ENCODE assay signal across 18 mouse cellular contexts in the genomic region with DNA sequence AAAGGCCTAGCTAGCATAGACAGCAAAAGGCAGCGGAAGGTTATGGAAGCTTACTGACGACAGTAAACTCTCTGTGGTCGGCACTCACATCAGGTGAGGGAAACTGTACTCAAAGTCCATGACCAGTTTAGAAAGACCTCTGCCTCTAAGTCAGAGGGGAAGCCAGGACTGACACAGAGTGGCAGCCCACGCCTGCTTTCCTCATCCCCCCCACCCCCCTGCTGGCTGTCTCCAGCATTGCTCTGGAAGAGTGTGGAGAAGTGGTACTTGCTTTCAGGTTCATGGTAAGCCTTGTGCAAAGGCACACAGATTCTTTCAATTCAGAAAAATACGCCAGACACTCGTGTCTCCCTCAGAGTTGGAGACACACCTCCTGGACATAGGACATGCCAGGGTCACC.
DNase-seq lines count a peak whose midpoint lies in the region; ATAC-seq and TF ChIP-seq lines count a peak whose summit lies in the region.
"Had no signal": no experiment of that assay in that cellular context is flagged by ENCODE, and none has a peak within 500 bp of the region (broad histone marks: within the 10 kb centered on the region; RNA-seq: fewer than 3 reads in every experiment).

No protein-coding gene starts in this region.

- TF ChIP-seq EP300 in stomach, postnatal 0 days (optimal IDR thresholded peaks at IDR 0.05): no peak

- no peaks in the 10 kb centered on the region for H3K4me1 ChIP-seq in kidney, postnatal 0 days (replicated peaks; ENCODE audit: insufficient read depth, low read length)
- no peaks in the 10 kb centered on the region for H3K4me1 ChIP-seq in midbrain, postnatal 0 days (ENCODE audit: insufficient read depth, low read length)
- peaks cover 6% of the 10 kb centered on the region; the same call in 1 of the 2 replicates for H3K4me1 ChIP-seq in midbrain, embryonic 15.5 days
- H3K4me1 ChIP-seq in G1E (ENCODE audit: insufficient read depth, low read depth, low read length): peaks cover 24% of the 10 kb centered on the region
- H3K4me1 ChIP-seq in stomach, postnatal 0 days (replicated peaks; ENCODE audit: control insufficient read depth, insufficient read depth): no peaks in the 10 kb centered on the region
- H3K4me1 ChIP-seq: embryonic facial prominence, embryonic 13.5 days; limb, embryonic 13.5 days had no signal

- H3K36me3 ChIP-seq in kidney, postnatal 0 days (ENCODE audit: insufficient read depth, low read length): 0 out of 2 replicates have a peak, but pooled peaks cover 4% of the 10 kb centered on the region
- no peaks in the 10 kb centered on the region for H3K36me3 ChIP-seq in midbrain, postnatal 0 days (ENCODE audit: insufficient read depth, low read length)
- H3K36me3 ChIP-seq in midbrain, embryonic 15.5 days (replicated peaks): no peaks in the 10 kb centered on the region
- H3K36me3 ChIP-seq in G1E (replicated peaks): peaks cover 92% of the 10 kb centered on the region
- 0 out of 2 replicates have a peak, but pooled peaks cover 2% of the 10 kb centered on the region for H3K36me3 ChIP-seq in stomach, postnatal 0 days (ENCODE audit: control insufficient read depth, insufficient read depth, low read length)
- H3K36me3 ChIP-seq: neural tube, embryonic 12.5 days had no signal

- no peak for DNase-seq in kidney, postnatal 0 days (ENCODE audit: low spot score)
- DNase-seq in kidney, adult 8-10 months: no peak
- no peak for DNase-seq in midbrain, postnatal 0 days (ENCODE audit: low spot score)
- no peak for DNase-seq in G1E (ENCODE audit: low spot score)
- DNase-seq in stomach, postnatal 0 days (ENCODE audit: low spot score): no peak
- DNase-seq: adrenal gland, postnatal 25 days; cerebellum, adult 8-10 months; gastrocnemius, postnatal 25 days; kidney, postnatal 14 days; layer of hippocampus, adult 9-11 months; lung, postnatal 10 days; right cerebral cortex, postnatal 25 days had no signal

- 70% methylated on average over 6 of the region's 6 CpGs for WGBS in kidney, postnatal 0 days
- 71% methylated on average over 6 of the region's 6 CpGs for WGBS in midbrain, postnatal 0 days
- 65% methylated on average over 6 of the region's 6 CpGs for whole genome bisulfite sequencing in midbrain, embryonic 15.5 days
- 77% methylated on average over 6 of the region's 6 CpGs for WGBS in stomach, postnatal 0 days

- no peak overlapping the region for H3K4me2 ChIP-seq in kidney, postnatal 0 days (ENCODE audit: low read length)
- no peak overlapping the region for H3K4me2 ChIP-seq in midbrain, postnatal 0 days (ENCODE audit: low read depth, low read length, poor library complexity, severe bottlenecking)
- no peak overlapping the region for H3K4me2 ChIP-seq in midbrain, embryonic 15.5 days
- no peak overlapping the region for H3K4me2 ChIP-seq in stomach, postnatal 0 days (replicated peaks; ENCODE audit: low read depth)
- H3K4me2 ChIP-seq: embryonic facial prominence, embryonic 13.5 days; limb, embryonic 13.5 days; neural tube, embryonic 12.5 days had no signal

- no peak overlapping the region for H3K4me3 ChIP-seq in kidney, postnatal 0 days (replicated peaks; ENCODE audit: low read depth, low read length)
- H3K4me3 ChIP-seq in midbrain, postnatal 0 days (ENCODE audit: low read depth, low read length): no peak overlapping the region
- no peak overlapping the region for H3K4me3 ChIP-seq in midbrain, embryonic 15.5 days
- no peak overlapping the region for H3K4me3 ChIP-seq in G1E (ENCODE audit: low read depth, low read length)
- no peak overlapping the region for H3K4me3 ChIP-seq in stomach, postnatal 0 days (ENCODE audit: low read depth, low read length)
- H3K4me3 ChIP-seq: embryonic facial prominence, embryonic 13.5 days; limb, embryonic 13.5 days; megakaryocyte, embryonic 14.5 days; neural tube, embryonic 12.5 days had no signal

- H3K27ac ChIP-seq in kidney, postnatal 0 days: no peak overlapping the region
- no peak overlapping the region for H3K27ac ChIP-seq in midbrain, postnatal 0 days (ENCODE audit: low read depth, low read length)
- no peak overlapping the region for H3K27ac ChIP-seq in midbrain, embryonic 15.5 days
- H3K27ac ChIP-seq in stomach, postnatal 0 days (replicated peaks): no peak overlapping the region
- H3K27ac ChIP-seq: embryonic facial prominence, embryonic 13.5 days; limb, embryonic 13.5 days; neural tube, embryonic 12.5 days had no signal

- H3K9me3 ChIP-seq in kidney, postnatal 0 days (replicated peaks; ENCODE audit: low read length): no peaks in the 10 kb centered on the region
- H3K9me3 ChIP-seq in midbrain, postnatal 0 days (ENCODE audit: low read length): no peaks in the 10 kb centered on the region
- no peaks in the 10 kb centered on the region for H3K9me3 ChIP-seq in midbrain, embryonic 15.5 days
- H3K9me3 ChIP-seq in G1E (replicated peaks): no peaks in the 10 kb centered on the region
- no peaks in the 10 kb centered on the region for H3K9me3 ChIP-seq in stomach, postnatal 0 days (ENCODE audit: control insufficient read depth, low read length)
- H3K9me3 ChIP-seq: embryonic facial prominence, embryonic 13.5 days; limb, embryonic 13.5 days; megakaryocyte, embryonic 14.5 days; neural tube, embryonic 12.5 days had no signal

- ATAC-seq in kidney, postnatal 0 days (replicated peaks; ENCODE audit: low FRiP score, low read depth): no peak
- no peak for ATAC-seq in midbrain, postnatal 0 days (ENCODE audit: low FRiP score)
- no peak for ATAC-seq in midbrain, embryonic 15.5 days (replicated peaks)
- no peak for ATAC-seq in G1E (ENCODE audit: extremely low read depth, insufficient number of reproducible peaks, low FRiP score, poor library complexity, severe bottlenecking)
- ATAC-seq in stomach, postnatal 0 days (ENCODE audit: low FRiP score, low TSS enrichment): no peak
- no peak for ATAC-seq in activated CD4-positive, CD25-positive, alpha-beta regulatory T cell, adult 4 months

- TF ChIP-seq CTCF in kidney, postnatal 0 days (IDR thresholded peaks at IDR 0.05; ENCODE audit: low read depth): peak; percentile 42; the same call in 1 of the 2 replicates
- peak; percentile 46 for TF ChIP-seq CTCF in midbrain, postnatal 0 days (IDR thresholded peaks at IDR 0.05)
- TF ChIP-seq CTCF in G1E (IDR thresholded peaks at IDR 0.05; ENCODE audit: low read depth, low read length): peak; percentile 69
- peak; percentile 52 for TF ChIP-seq CTCF in stomach, postnatal 0 days (IDR thresholded peaks at IDR 0.05; ENCODE audit: low read depth)

- no peak overlapping the region for H3K9ac ChIP-seq in kidney, postnatal 0 days (ENCODE audit: low read depth, low read length)
- no peak overlapping the region for H3K9ac ChIP-seq in midbrain, postnatal 0 days (replicated peaks; ENCODE audit: low read length, poor library complexity, severe bottlenecking)
- H3K9ac ChIP-seq in midbrain, embryonic 15.5 days: no peak overlapping the region
- no peak overlapping the region for H3K9ac ChIP-seq in stomach, postnatal 0 days (ENCODE audit: low read length)
- H3K9ac ChIP-seq: embryonic facial prominence, embryonic 13.5 days; limb, embryonic 13.5 days; neural tube, embryonic 12.5 days had no signal

- no peaks in the 10 kb centered on the region for H3K27me3 ChIP-seq in kidney, postnatal 0 days (ENCODE audit: insufficient read depth, low read length)
- H3K27me3 ChIP-seq in midbrain, postnatal 0 days (ENCODE audit: insufficient read depth, low read length): no peaks in the 10 kb centered on the region
- no peaks in the 10 kb centered on the region for H3K27me3 ChIP-seq in midbrain, embryonic 15.5 days (replicated peaks)
- no peaks in the 10 kb centered on the region for H3K27me3 ChIP-seq in G1E (ENCODE audit: insufficient read depth, low read length)
- no peaks in the 10 kb centered on the region for H3K27me3 ChIP-seq in stomach, postnatal 0 days (ENCODE audit: control insufficient read depth, insufficient read depth, low read length)
- H3K27me3 ChIP-seq: embryonic facial prominence, embryonic 13.5 days; limb, embryonic 13.5 days; megakaryocyte, embryonic 14.5 days; neural tube, embryonic 12.5 days had no signal
